Mouse (Mus musculus): Measurements from ENCODE around the gene Kcnj9. TPM values are rescaled to one million over a fixed set of nuclear protein-coding genes. Genes with fewer than 3 reads are reported as not detected.

The Kcnj9 gene
- total and polyA plus RNA-seq, 3 experiments, result not detected

DNA sequence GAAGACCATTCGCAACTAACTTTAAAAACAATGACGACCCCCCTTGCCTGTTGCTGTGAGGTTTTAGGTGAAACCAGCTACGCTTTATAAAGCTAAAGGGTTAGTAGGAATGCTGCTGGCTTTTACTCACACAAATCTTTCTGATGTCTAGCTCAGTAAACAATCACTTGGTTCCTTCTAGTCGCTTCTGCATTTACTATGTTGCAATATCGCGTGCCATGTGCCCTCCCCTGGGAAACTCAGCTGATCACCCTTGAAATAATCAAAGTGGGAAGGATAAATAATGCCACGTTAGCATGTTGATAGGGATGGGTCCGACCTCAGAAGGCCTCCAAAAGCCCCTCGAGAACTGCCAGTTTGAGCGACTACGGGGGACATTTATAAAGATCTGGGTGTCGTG lies 18.3 kb upstream of the Kcnj9 start:
- ATAC-seq (ENCODE audit: extremely low read depth, insufficient number of reproducible peaks, low FRiP score, poor library complexity, severe bottlenecking) (no peak), DNase-seq (ENCODE audit: low spot score) (no peak)
- peaks cover 22% of the 10 kb centered on the region for H3K27me3 ChIP-seq (ENCODE audit: insufficient read depth, low read length)
- no peak overlapping the region for H3K4me3 ChIP-seq (ENCODE audit: low read depth, low read length)
- H3K9me3 ChIP-seq (replicated peaks), result no peaks in the 10 kb centered on the region
- no peaks in the 10 kb centered on the region for H3K36me3 ChIP-seq (replicated peaks)
- no peak for TF ChIP-seq POLR2AphosphoS5 (IDR thresholded peaks at IDR 0.05; ENCODE audit: insufficient replicate concordance, low read depth, low read length)
- no peak for TF ChIP-seq TAL1 (conservative IDR thresholded peaks at IDR 0.05; ENCODE audit: low read depth, low read length)
- TF ChIP-seq CTCF (IDR thresholded peaks at IDR 0.05; ENCODE audit: low read depth, low read length), result no peak
- H3K4me1 ChIP-seq (ENCODE audit: insufficient read depth, low read depth, low read length), result no peaks in the 10 kb centered on the region

DNA sequence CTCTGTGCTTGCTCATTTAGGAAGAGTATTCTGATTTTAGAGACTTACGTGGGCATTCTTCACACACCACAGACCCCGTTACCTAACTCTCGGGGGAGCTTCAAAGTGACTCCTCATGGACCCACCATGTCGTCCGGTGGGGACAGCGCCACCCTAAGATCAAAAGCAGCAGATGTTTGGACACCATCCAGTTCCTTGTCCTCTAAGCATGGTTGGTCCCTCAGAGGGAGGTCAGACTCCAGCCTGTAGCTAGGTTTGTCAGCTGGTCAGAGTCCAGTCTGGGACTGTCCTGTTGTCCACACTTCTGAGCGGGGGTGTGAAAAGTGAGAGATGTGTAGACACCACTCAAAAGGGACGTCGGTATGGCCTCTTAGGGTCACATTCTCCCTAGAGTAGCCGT lies 17.6 kb upstream of the Kcnj9 start:
- ATAC-seq (ENCODE audit: extremely low read depth, insufficient number of reproducible peaks, low FRiP score, poor library complexity, severe bottlenecking) (no peak), DNase-seq (ENCODE audit: low spot score) (no peak)
- peaks cover 22% of the 10 kb centered on the region for H3K27me3 ChIP-seq (ENCODE audit: insufficient read depth, low read length)
- H3K36me3 ChIP-seq (replicated peaks), result no peaks in the 10 kb centered on the region
- no peak overlapping the region for H3K4me3 ChIP-seq (ENCODE audit: low read depth, low read length)
- no peaks in the 10 kb centered on the region for H3K4me1 ChIP-seq (ENCODE audit: insufficient read depth, low read depth, low read length)
- H3K9me3 ChIP-seq (replicated peaks), result no peaks in the 10 kb centered on the region
- TF ChIP-seq POLR2AphosphoS5 (IDR thresholded peaks at IDR 0.05; ENCODE audit: insufficient replicate concordance, low read depth, low read length), result no peak
- no peak for TF ChIP-seq GATA2 (IDR thresholded peaks at IDR 0.05; ENCODE audit: borderline replicate concordance, low read depth, low read length)
- TF ChIP-seq GATA1 (IDR thresholded peaks at IDR 0.05; ENCODE audit: borderline replicate concordance, low read length), result no peak
- TF ChIP-seq TAL1 (conservative IDR thresholded peaks at IDR 0.05; ENCODE audit: low read depth, low read length), result no peak
- no peak for TF ChIP-seq CTCF (IDR thresholded peaks at IDR 0.05; ENCODE audit: low read depth, low read length)

DNA sequence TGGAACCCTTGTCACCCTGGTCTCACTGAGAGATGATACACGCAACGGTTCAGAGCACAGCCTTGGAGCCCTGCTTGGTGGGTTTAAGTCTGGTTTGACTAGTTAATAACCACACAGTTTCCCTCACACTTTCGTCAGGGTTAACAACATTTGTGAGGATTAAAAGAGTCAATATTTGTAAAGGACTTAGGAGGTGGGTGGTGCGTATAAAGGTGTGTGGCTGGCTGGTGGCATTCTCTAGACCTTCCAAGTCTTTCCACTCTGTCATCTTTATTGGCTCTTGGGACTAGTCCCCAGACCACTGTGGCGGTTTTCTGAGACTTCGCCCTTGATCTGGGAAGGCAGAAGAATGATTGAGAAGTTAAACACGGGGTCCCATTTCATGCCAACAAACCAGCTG lies 15.7 kb upstream of the Kcnj9 start:
- H3K4me1 ChIP-seq (ENCODE audit: insufficient read depth, low read depth, low read length), result no peaks in the 10 kb centered on the region
- peaks cover 10% of the 10 kb centered on the region for H3K27me3 ChIP-seq (ENCODE audit: insufficient read depth, low read length)

DNA sequence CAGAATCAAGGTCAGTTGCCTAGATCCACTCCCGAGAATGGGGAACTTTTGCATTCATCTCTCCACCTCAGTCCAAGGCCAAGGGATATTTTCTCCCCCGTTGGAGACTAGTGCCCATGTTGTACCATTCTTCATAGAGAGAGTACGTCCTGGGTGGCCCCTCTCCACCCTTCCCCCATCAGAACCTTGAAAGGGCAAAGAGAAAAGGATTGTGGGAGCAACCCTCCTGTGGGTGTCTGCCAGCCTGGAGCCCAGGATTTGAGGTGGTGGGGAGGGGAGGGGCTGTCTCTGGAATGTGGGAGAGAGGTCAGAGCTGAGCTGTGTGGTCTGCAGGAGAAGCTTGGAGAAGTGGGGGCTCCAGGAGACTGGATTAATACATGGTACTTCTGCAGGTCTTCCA lies 14.8 kb upstream of the Kcnj9 start:
- Histone ChIP-seq H3K36me3 (replicated peaks) (no peaks in the 10 kb centered on the region), H3K9me3 (replicated peaks) (no peaks in the 10 kb centered on the region), H3K4me1 (ENCODE audit: insufficient read depth, low read depth, low read length) (no peaks in the 10 kb centered on the region), H3K27me3 (ENCODE audit: insufficient read depth, low read length) (peaks cover 8% of the 10 kb centered on the region; the same call in 1 of the 2 replicates), H3K4me3 (ENCODE audit: low read depth, low read length) (no peak overlapping the region)
- no peak for DNase-seq (ENCODE audit: low spot score)
- no peak for ATAC-seq (ENCODE audit: extremely low read depth, insufficient number of reproducible peaks, low FRiP score, poor library complexity, severe bottlenecking)
- TF ChIP-seq POLR2AphosphoS5 (IDR thresholded peaks at IDR 0.05; ENCODE audit: insufficient replicate concordance, low read depth, low read length) (no peak), GATA2 (IDR thresholded peaks at IDR 0.05; ENCODE audit: borderline replicate concordance, low read depth, low read length) (no peak), TAL1 (conservative IDR thresholded peaks at IDR 0.05; ENCODE audit: low read depth, low read length) (no peak), GATA1 (IDR thresholded peaks at IDR 0.05; ENCODE audit: borderline replicate concordance, low read length) (no peak), CTCF (IDR thresholded peaks at IDR 0.05; ENCODE audit: low read depth, low read length) (no peak)

More for the DNA sequence above, 15.7 kb upstream of the Kcnj9 start:
- H3K36me3 ChIP-seq (replicated peaks), result no peaks in the 10 kb centered on the region
- no peak overlapping the region for H3K4me3 ChIP-seq (ENCODE audit: low read depth, low read length)
- ATAC-seq (ENCODE audit: extremely low read depth, insufficient number of reproducible peaks, low FRiP score, poor library complexity, severe bottlenecking), result no peak
- no peak for DNase-seq (ENCODE audit: low spot score)
- H3K9me3 ChIP-seq (replicated peaks), result no peaks in the 10 kb centered on the region
- no peak for TF ChIP-seq GATA2 (IDR thresholded peaks at IDR 0.05; ENCODE audit: borderline replicate concordance, low read depth, low read length)
- TF ChIP-seq POLR2AphosphoS5 (IDR thresholded peaks at IDR 0.05; ENCODE audit: insufficient replicate concordance, low read depth, low read length), result no peak
- TF ChIP-seq CTCF (IDR thresholded peaks at IDR 0.05; ENCODE audit: low read depth, low read length), result no peak
- no peak for TF ChIP-seq TAL1 (conservative IDR thresholded peaks at IDR 0.05; ENCODE audit: low read depth, low read length)

DNA sequence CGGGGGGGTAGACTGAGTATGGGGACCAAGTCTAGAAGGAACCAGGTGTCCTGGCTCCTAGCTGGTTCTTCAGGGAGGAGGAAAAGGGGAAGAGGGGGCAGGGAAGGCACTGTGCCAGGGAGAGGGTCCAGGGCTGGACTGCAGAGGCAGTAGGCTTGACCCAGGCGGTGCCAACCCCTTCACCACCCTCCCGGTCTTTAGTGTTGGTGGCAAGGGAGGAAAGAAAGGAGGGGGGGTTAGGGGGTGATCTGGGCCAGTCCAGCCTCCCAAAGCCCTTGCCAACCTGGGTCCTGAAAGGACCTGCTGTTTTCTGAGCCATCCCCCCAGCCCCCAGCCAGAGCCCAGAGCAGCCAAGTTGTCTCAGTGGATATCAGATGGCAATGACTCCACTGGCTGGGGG lies 13.6 kb upstream of the Kcnj9 start:
- peaks cover 7% of the 10 kb centered on the region; the same call in 1 of the 2 replicates for H3K27me3 ChIP-seq (ENCODE audit: insufficient read depth, low read length)
- TF ChIP-seq POLR2AphosphoS5 (IDR thresholded peaks at IDR 0.05; ENCODE audit: insufficient replicate concordance, low read depth, low read length), result no peak
- no peak for TF ChIP-seq CTCF (IDR thresholded peaks at IDR 0.05; ENCODE audit: low read depth, low read length)
- no peak for TF ChIP-seq GATA1 (IDR thresholded peaks at IDR 0.05; ENCODE audit: borderline replicate concordance, low read length)
- TF ChIP-seq GATA2 (IDR thresholded peaks at IDR 0.05; ENCODE audit: borderline replicate concordance, low read depth, low read length), result no peak
- no peak for TF ChIP-seq TAL1 (conservative IDR thresholded peaks at IDR 0.05; ENCODE audit: low read depth, low read length)
- H3K4me1 ChIP-seq (ENCODE audit: insufficient read depth, low read depth, low read length), result no peaks in the 10 kb centered on the region
- no peak overlapping the region for H3K4me3 ChIP-seq (ENCODE audit: low read depth, low read length)
- ATAC-seq (ENCODE audit: extremely low read depth, insufficient number of reproducible peaks, low FRiP score, poor library complexity, severe bottlenecking), result no peak
- DNase-seq (ENCODE audit: low spot score), result no peak
- no peaks in the 10 kb centered on the region for H3K9me3 ChIP-seq (replicated peaks)
- no peaks in the 10 kb centered on the region for H3K36me3 ChIP-seq (replicated peaks)

DNA sequence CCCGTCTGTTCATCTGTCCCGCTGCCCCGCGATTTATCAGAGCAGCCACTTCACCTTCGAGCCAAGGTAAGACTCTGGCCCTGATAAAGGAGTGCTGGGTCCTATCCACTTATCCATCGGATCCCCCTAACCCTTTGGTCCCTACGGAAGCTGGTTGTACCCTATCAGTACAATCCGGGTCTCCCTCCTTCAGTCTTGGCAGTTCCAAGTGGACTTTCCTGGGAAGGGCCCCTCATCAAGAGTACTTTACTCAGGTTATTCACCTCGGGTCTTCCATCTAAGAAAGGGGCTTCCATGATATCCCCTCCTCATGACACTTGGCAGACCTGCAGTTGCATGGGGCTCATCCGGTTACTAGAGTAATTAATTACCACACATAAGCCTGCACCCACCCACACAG lies 12.3 kb upstream of the Kcnj9 start:
- TF ChIP-seq POLR2AphosphoS5 (IDR thresholded peaks at IDR 0.05; ENCODE audit: insufficient replicate concordance, low read depth, low read length), result no peak
- TF ChIP-seq CTCF (IDR thresholded peaks at IDR 0.05; ENCODE audit: low read depth, low read length), result no peak
- TF ChIP-seq TAL1 (conservative IDR thresholded peaks at IDR 0.05; ENCODE audit: low read depth, low read length), result no peak
- TF ChIP-seq GATA2 (IDR thresholded peaks at IDR 0.05; ENCODE audit: borderline replicate concordance, low read depth, low read length), result no peak
- TF ChIP-seq GATA1 (IDR thresholded peaks at IDR 0.05; ENCODE audit: borderline replicate concordance, low read length), result no peak
- Histone ChIP-seq H3K9me3 (replicated peaks) (no peaks in the 10 kb centered on the region), H3K4me3 (ENCODE audit: low read depth, low read length) (no peak overlapping the region), H3K27me3 (ENCODE audit: insufficient read depth, low read length) (peaks cover 7% of the 10 kb centered on the region; the same call in 1 of the 2 replicates), H3K36me3 (replicated peaks) (no peaks in the 10 kb centered on the region), H3K4me1 (ENCODE audit: insufficient read depth, low read depth, low read length) (no peaks in the 10 kb centered on the region)
- ATAC-seq (ENCODE audit: extremely low read depth, insufficient number of reproducible peaks, low FRiP score, poor library complexity, severe bottlenecking) (no peak), DNase-seq (ENCODE audit: low spot score) (no peak)

All from G1E (cell line).